Mouse (Mus musculus): Measurements from ENCODE around the gene Cldnd1.

- TF ChIP-seq CTCF (IDR thresholded peaks at IDR 0.05; ENCODE audit: borderline replicate concordance, insufficient read depth, low read length) (no peak), POLR2A (IDR thresholded peaks at IDR 0.05; ENCODE audit: low read depth, low read length) (no peak)
Observed at GRCm38 (mm10) chr16:58707276-58707905, 20.3 kb upstream of the Cldnd1 start.
